Mouse (Mus musculus): ENCODE measurements around the gene Spon1. TPM values are rescaled to one million over a fixed set of nuclear protein-coding genes. Genes with fewer than 3 reads are reported as not detected.

Spon1 gene
- polyA plus RNA-seq, 1 experiment = 43.4 TPM

- no peak for TF ChIP-seq CTCF (IDR thresholded peaks at IDR 0.05; ENCODE audit: borderline replicate concordance, extremely low read depth, insufficient read depth, insufficient read length)
- TF ChIP-seq POLR2A (IDR thresholded peaks at IDR 0.05; ENCODE audit: borderline replicate concordance, extremely low read depth, insufficient read depth, insufficient read length, poor library complexity, severe bottlenecking) = no peak
- peak; percentile 55 for DNase-seq (ENCODE audit: low read depth)
Observed at GRCm38 (mm10) chr7:113845191-113845590, 79.4 kb downstream of the Spon1 start.

GRCm38 (mm10) chr7:113846553-113846952, 80.8 kb downstream of the Spon1 start:
- peak; percentile 55 for DNase-seq (ENCODE audit: low read depth)
- TF ChIP-seq CTCF (IDR thresholded peaks at IDR 0.05; ENCODE audit: borderline replicate concordance, extremely low read depth, insufficient read depth, insufficient read length) (no peak), POLR2A (IDR thresholded peaks at IDR 0.05; ENCODE audit: borderline replicate concordance, extremely low read depth, insufficient read depth, insufficient read length, poor library complexity, severe bottlenecking) (no peak)

GRCm38 (mm10) chr7:113847041-113847819, 81.4 kb downstream of the Spon1 start:
- TF ChIP-seq CTCF (IDR thresholded peaks at IDR 0.05; ENCODE audit: borderline replicate concordance, extremely low read depth, insufficient read depth, insufficient read length) = no peak
- DNase-seq (ENCODE audit: low read depth) = no peak

- no peak for TF ChIP-seq POLR2A (IDR thresholded peaks at IDR 0.05; ENCODE audit: borderline replicate concordance, extremely low read depth, insufficient read depth, insufficient read length, poor library complexity, severe bottlenecking)
- no peak for TF ChIP-seq CTCF (IDR thresholded peaks at IDR 0.05; ENCODE audit: borderline replicate concordance, extremely low read depth, insufficient read depth, insufficient read length)
- DNase-seq (ENCODE audit: low read depth) = peak; percentile 45
Observed at GRCm38 (mm10) chr7:113850389-113850788, 84.6 kb downstream of the Spon1 start.

- DNase-seq (ENCODE audit: low read depth) = no peak
Observed at GRCm38 (mm10) chr7:113855396-113855795, 89.6 kb downstream of the Spon1 start.

GRCm38 (mm10) chr7:113856067-113856466, 90.3 kb downstream of the Spon1 start:
- TF ChIP-seq CTCF (IDR thresholded peaks at IDR 0.05; ENCODE audit: borderline replicate concordance, extremely low read depth, insufficient read depth, insufficient read length) (no peak), POLR2A (IDR thresholded peaks at IDR 0.05; ENCODE audit: borderline replicate concordance, extremely low read depth, insufficient read depth, insufficient read length, poor library complexity, severe bottlenecking) (no peak)
- DNase-seq (ENCODE audit: low read depth) = no peak

More at GRCm38 (mm10) chr7:113855396-113855795, 89.6 kb downstream of the Spon1 start:
- TF ChIP-seq POLR2A (IDR thresholded peaks at IDR 0.05; ENCODE audit: borderline replicate concordance, extremely low read depth, insufficient read depth, insufficient read length, poor library complexity, severe bottlenecking) (no peak), CTCF (IDR thresholded peaks at IDR 0.05; ENCODE audit: borderline replicate concordance, extremely low read depth, insufficient read depth, insufficient read length) (no peak)

GRCm38 (mm10) chr7:113859480-113859881, 93.7 kb downstream of the Spon1 start:
- peak; percentile 83 for DNase-seq (ENCODE audit: low read depth)
- TF ChIP-seq POLR2A (IDR thresholded peaks at IDR 0.05; ENCODE audit: borderline replicate concordance, extremely low read depth, insufficient read depth, insufficient read length, poor library complexity, severe bottlenecking) = no peak

- no peak for TF ChIP-seq CTCF (IDR thresholded peaks at IDR 0.05; ENCODE audit: borderline replicate concordance, extremely low read depth, insufficient read depth, insufficient read length)
- no peak for DNase-seq (ENCODE audit: low read depth)
Observed at GRCm38 (mm10) chr7:113861964-113862363, 96.2 kb downstream of the Spon1 start.

GRCm38 (mm10) chr7:113872846-113873245, 107.0 kb downstream of the Spon1 start:
- DNase-seq (ENCODE audit: low read depth) = no peak
- no peak for TF ChIP-seq POLR2A (IDR thresholded peaks at IDR 0.05; ENCODE audit: borderline replicate concordance, extremely low read depth, insufficient read depth, insufficient read length, poor library complexity, severe bottlenecking)
- no peak for TF ChIP-seq CTCF (IDR thresholded peaks at IDR 0.05; ENCODE audit: borderline replicate concordance, extremely low read depth, insufficient read depth, insufficient read length)

GRCm38 (mm10) chr7:113877451-113877850, 111.7 kb downstream of the Spon1 start:
- no peak for DNase-seq (ENCODE audit: low read depth)
- TF ChIP-seq CTCF (IDR thresholded peaks at IDR 0.05; ENCODE audit: borderline replicate concordance, extremely low read depth, insufficient read depth, insufficient read length) = no peak
- no peak for TF ChIP-seq POLR2A (IDR thresholded peaks at IDR 0.05; ENCODE audit: borderline replicate concordance, extremely low read depth, insufficient read depth, insufficient read length, poor library complexity, severe bottlenecking)

GRCm38 (mm10) chr7:113877926-113878325, 112.1 kb downstream of the Spon1 start:
- DNase-seq (ENCODE audit: low read depth) = no peak
- TF ChIP-seq POLR2A (IDR thresholded peaks at IDR 0.05; ENCODE audit: borderline replicate concordance, extremely low read depth, insufficient read depth, insufficient read length, poor library complexity, severe bottlenecking) (no peak), CTCF (IDR thresholded peaks at IDR 0.05; ENCODE audit: borderline replicate concordance, extremely low read depth, insufficient read depth, insufficient read length) (no peak)

GRCm38 (mm10) chr7:113879085-113879501, 113.3 kb downstream of the Spon1 start:
- TF ChIP-seq POLR2A (IDR thresholded peaks at IDR 0.05; ENCODE audit: borderline replicate concordance, extremely low read depth, insufficient read depth, insufficient read length, poor library complexity, severe bottlenecking) (no peak), CTCF (IDR thresholded peaks at IDR 0.05; ENCODE audit: borderline replicate concordance, extremely low read depth, insufficient read depth, insufficient read length) (no peak)
- peak; percentile 80 for DNase-seq (ENCODE audit: low read depth)
